Mouse (Mus musculus) kidney, adult 2 months (tissue): ENCODE measurements at regions not wholly inside any gene's neighbourhood (a gene's known extent, or its start where the extent isn't known, plus 50 kb on each side); places are given as distances from the start of the nearest gene placed in this dataset.

Source experiments
- DNase-seq: peaks from one replicate; pipeline ENCODE4 v3.0.0; 2021
- H3K27ac ChIP-seq: fragments of 200-500 bp; 2 replicates; pipeline ENCODE4 v1.5.1; 2012; ENCODE audit warnings: low read depth, low read length, control low read depth, inconsistent platforms; ENCODE audit not compliant: insufficient read depth
- H3K27me3 ChIP-seq: fragments of 200-500 bp; replicated peaks from 2 replicates; pipeline ENCODE4 v1.6.1; 2012; ENCODE audit warnings: mild to moderate bottlenecking, moderate library complexity, low read length, inconsistent platforms; ENCODE audit not compliant: control insufficient read depth, insufficient read depth
- H3K36me3 ChIP-seq: fragments of 200-500 bp; 2 replicates; pipeline ENCODE4 v1.6.1; 2012; ENCODE audit warnings: mild to moderate bottlenecking, moderate library complexity, low read length, inconsistent platforms; ENCODE audit not compliant: control insufficient read depth, insufficient read depth
- H3K4me1 ChIP-seq: fragments of 200-500 bp; 2 replicates; pipeline ENCODE4 v1.6.1; 2011; ENCODE audit warnings: low read length; ENCODE audit not compliant: control insufficient read depth, insufficient read depth
- H3K4me3 ChIP-seq: fragments of 200-500 bp; 2 replicates; pipeline ENCODE4 v1.5.1; 2011; ENCODE audit warnings: mild to moderate bottlenecking, low read depth, low read length, control low read depth; ENCODE audit not compliant: insufficient read depth
- CTCF ChIP-seq: fragments of 200-500 bp; conservative IDR thresholded peaks from 2 replicates; pipeline ENCODE4 v1.5.1; 2011; ENCODE audit warnings: low read depth, mild to moderate bottlenecking, control low read depth, low read length, moderate library complexity, mixed read lengths; ENCODE audit not compliant: insufficient read depth, insufficient read length
- POLR2A ChIP-seq: fragments of 200-500 bp; IDR thresholded peaks from one replicate; pipeline ENCODE4 v1.6.1; 2011; ENCODE audit warnings: low read depth, low read length, control low read depth
- WGBS: fragments of 180-500 bp; shearing (Covaris S2); methylation state at CpG from one replicate; pipeline ENCODE4 v1.1.7; 2018; 5-methylcytosine and 5-hydroxymethylcytosine counted together

- H3K27ac ChIP-seq: no peak overlapping the region
- H3K4me1 ChIP-seq: no peaks in the 10 kb centered on the region
- H3K36me3 ChIP-seq: no peaks in the 10 kb centered on the region
- 62% methylated on average over 3 of the region's 3 CpGs for WGBS
- H3K4me3 ChIP-seq: no peak overlapping the region
- TF ChIP-seq CTCF (no peak), POLR2A (no peak)
- no peaks in the 10 kb centered on the region for H3K27me3 ChIP-seq
- DNase-seq: no peak
Observed at GRCm38 (mm10) chr12:110041782-110042181, 237.1 kb upstream of the Dio3 start.

GRCm38 (mm10) chr12:110044266-110044665 lies 234.6 kb upstream of the Dio3 start:
- Histone ChIP-seq H3K36me3 (no peaks in the 10 kb centered on the region), H3K4me3 (no peak overlapping the region), H3K27me3 (no peaks in the 10 kb centered on the region), H3K4me1 (no peaks in the 10 kb centered on the region), H3K27ac (no peak overlapping the region)
- whole genome bisulfite sequencing: 78% methylated on average over 5 of the region's 5 CpGs
- DNase-seq: no peak
- TF ChIP-seq POLR2A (no peak), CTCF (no peak)

- no peak for TF ChIP-seq CTCF
- no peak for TF ChIP-seq POLR2A
- no peak for DNase-seq
- Histone ChIP-seq H3K4me3 (no peak overlapping the region), H3K27me3 (no peaks in the 10 kb centered on the region), H3K36me3 (no peaks in the 10 kb centered on the region), H3K4me1 (no peaks in the 10 kb centered on the region), H3K27ac (no peak overlapping the region)
- 91% methylated on average over 5 of the region's 5 CpGs for WGBS
Observed at GRCm38 (mm10) chr12:110044721-110045120, 234.1 kb upstream of the Dio3 start.

GRCm38 (mm10) chr12:110045770-110046330 lies 233.0 kb upstream of the Dio3 start:
- WGBS: 79% methylated on average over 17 of the region's 17 CpGs
- H3K4me3 ChIP-seq: no peak overlapping the region

GRCm38 (mm10) chr12:110046613-110047012 lies 232.3 kb upstream of the Dio3 start:
- Histone ChIP-seq H3K4me3 (no peak overlapping the region), H3K27me3 (no peaks in the 10 kb centered on the region), H3K4me1 (no peaks in the 10 kb centered on the region), H3K36me3 (no peaks in the 10 kb centered on the region), H3K27ac (no peak overlapping the region)
- 90% methylated on average over 9 of the region's 9 CpGs for WGBS
- DNase-seq: no peak
- TF ChIP-seq CTCF (no peak), POLR2A (no peak)

More at GRCm38 (mm10) chr12:110045770-110046330, 233.0 kb upstream of the Dio3 start:
- no peaks in the 10 kb centered on the region for H3K27me3 ChIP-seq
- no peaks in the 10 kb centered on the region for H3K4me1 ChIP-seq
- H3K27ac ChIP-seq: no peak overlapping the region
- H3K36me3 ChIP-seq: no peaks in the 10 kb centered on the region
- TF ChIP-seq CTCF (no peak), POLR2A (no peak)
- DNase-seq: no peak

- Histone ChIP-seq H3K27ac (no peak overlapping the region), H3K4me3 (no peak overlapping the region), H3K36me3 (no peaks in the 10 kb centered on the region), H3K27me3 (no peaks in the 10 kb centered on the region), H3K4me1 (no peaks in the 10 kb centered on the region)
- TF ChIP-seq POLR2A: no peak
- no peak for TF ChIP-seq CTCF
- no peak for DNase-seq
- 55% methylated on average over 16 of the region's 16 CpGs for WGBS
Observed at GRCm38 (mm10) chr12:110047466-110048250, 231.2 kb upstream of the Dio3 start.

- Histone ChIP-seq H3K27ac (no peak overlapping the region), H3K4me3 (no peak overlapping the region), H3K36me3 (no peaks in the 10 kb centered on the region), H3K4me1 (no peaks in the 10 kb centered on the region), H3K27me3 (no peaks in the 10 kb centered on the region)
- DNase-seq: no peak
- 73% methylated on average over 10 of the region's 10 CpGs for WGBS
- TF ChIP-seq POLR2A: no peak
- TF ChIP-seq CTCF: no peak
Observed at GRCm38 (mm10) chr12:110049154-110049736, 229.6 kb upstream of the Dio3 start.
